Mouse (Mus musculus): ENCODE data around the gene 9230112D13Rik. TPM values are rescaled to one million over a fixed set of nuclear protein-coding genes. Genes with fewer than 3 reads are reported as not detected.

The 9230112D13Rik gene
- not detected for total RNA-seq (2021)

DNA sequence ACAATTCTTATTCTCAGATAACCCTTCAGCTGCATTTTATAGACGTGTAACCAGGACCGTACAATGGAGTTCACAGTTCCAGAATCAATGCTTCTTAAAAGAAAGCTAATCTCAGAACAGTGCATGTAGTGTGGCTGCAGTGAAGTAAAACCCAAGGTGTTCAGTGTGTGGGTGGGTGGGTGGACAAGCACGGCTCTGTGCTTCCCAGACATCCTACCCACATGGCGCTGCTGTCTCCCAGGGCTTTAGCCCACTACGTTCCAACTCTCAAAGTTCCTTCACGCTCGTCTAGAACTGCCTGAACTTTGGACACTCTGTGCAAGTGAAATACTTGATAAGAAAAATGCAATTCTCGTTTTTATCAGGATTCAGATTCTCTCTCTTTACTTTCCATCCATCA lies at the start of gene 9230112D13Rik:
Gene 9230112D13Rik, minus strand, starts transcription at position 101 of the 400 bp plus-strand sequence.
- intact Hi-C loops (cut with DNase I) = no loop called here
- no peak for DNase-seq

- DNase-seq = no peak
- intact Hi-C loops (cut with DNase I) = no loop called here
Measured at GRCm38 (mm10) chr14:34571610-34572387, 49.2 kb upstream of the 9230112D13Rik start.

DNA sequence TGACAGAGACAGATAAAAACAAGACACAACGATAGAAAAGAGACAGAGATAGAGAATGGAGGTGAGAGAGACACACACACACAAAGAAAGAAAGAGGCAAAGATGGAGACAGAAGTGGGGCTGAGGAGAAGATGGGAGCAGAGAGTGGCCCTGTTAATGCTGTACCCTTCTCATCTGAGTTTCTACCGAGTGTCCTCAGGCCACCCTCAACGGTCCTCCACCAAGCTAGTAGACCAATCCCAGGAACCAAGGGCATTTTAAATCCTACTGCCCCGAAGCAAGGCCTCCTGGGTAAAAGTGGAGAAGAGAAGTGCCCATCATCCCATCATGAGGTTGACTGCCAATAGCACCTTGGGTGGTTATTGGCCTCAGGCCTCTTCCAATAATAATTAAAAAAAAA lies 48.3 kb upstream of the 9230112D13Rik start:
- no peak for DNase-seq
- intact Hi-C loops (cut with DNase I) = no loop called here

DNA sequence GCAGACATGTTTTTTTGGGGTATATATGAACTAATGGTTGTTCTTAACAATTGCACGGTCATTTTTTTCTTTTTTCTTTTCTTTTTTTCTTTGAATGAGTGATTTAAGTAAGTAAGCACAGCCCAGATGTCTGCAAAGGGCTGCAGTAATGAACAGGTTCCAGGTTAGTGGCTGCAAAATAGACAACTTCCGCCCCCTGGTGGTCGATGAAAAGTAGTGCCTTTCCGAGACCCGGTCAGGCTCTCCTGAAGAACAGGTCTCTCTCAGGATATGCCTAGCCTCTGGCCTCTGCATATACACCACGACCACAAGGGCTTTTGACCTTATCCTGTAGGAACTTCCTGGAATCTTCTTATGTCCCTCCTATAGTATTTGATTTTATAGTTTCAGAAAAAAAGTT lies 47.7 kb upstream of the 9230112D13Rik start:
- intact Hi-C loops (cut with DNase I) = no loop called here
- DNase-seq = peak; percentile 80 to 82

- no peak for DNase-seq
- intact Hi-C loops (cut with DNase I) = loop anchor here (5.0 kb wide), 2 partner anchors 112 to 197 kb away; partner anchors contain the start of gene Sncg
Measured at GRCm38 (mm10) chr14:34569534-34570194, 47.1 kb upstream of the 9230112D13Rik start.

DNA sequence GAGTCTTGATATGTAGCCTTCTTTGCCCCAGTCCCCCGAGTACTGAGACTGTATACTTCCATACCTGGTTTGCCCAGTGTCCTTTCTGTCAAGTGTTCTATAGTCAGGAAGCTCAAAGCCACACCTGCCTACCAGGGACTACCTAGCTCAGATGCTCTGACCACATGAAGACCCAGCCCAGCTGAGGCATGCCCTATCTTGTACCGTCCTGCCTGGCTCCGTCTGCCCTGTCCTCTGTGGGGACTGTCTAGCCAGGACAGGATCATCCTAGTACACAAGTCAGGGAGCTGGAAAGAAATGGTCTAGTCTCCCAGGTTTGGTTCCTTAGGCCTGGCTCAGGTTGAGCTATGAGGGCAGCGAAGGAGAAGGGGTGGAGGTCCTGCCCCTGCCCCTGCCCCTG lies 46.0 kb upstream of the 9230112D13Rik start:
- no peak for DNase-seq
- intact Hi-C loops (cut with DNase I) = loop anchor here (5.0 kb wide), 2 partner anchors 111 to 196 kb away; partner anchors contain the start of gene Sncg

- no peak for DNase-seq
- intact Hi-C loops (cut with DNase I) = loop anchor here (5.0 kb wide), 2 partner anchors 110 to 195 kb away; partner anchors contain the start of gene Sncg
Measured at GRCm38 (mm10) chr14:34567697-34568096, 45.1 kb upstream of the 9230112D13Rik start.

DNA sequence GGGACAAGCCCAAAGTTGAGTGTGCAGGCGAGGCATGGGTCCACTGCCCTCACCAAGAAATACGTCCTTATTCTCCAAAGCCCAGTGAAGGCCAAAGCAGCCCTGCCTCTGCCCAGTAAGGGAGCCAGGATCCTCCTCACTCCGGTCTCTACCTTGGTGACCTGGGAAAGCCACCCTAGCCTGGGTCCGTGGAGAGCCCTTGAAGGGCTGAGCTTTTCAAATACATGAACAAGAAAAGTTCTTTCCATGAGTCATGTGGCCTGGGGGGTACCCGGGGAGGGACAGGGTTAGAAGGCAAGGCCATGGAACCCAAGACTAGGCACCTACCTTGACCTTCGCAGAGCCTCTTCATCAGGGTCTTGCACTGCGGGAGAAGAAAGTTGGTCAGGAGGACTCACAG lies 43.9 kb upstream of the 9230112D13Rik start:
- no peak for DNase-seq
- intact Hi-C loops (cut with DNase I) = loop anchor here (5.0 kb wide), 2 partner anchors 109 to 194 kb away; partner anchors contain the start of gene Sncg

GRCm38 (mm10) chr14:34565711-34566110 lies 43.1 kb upstream of the 9230112D13Rik start:
- peak; percentile 55 to 73 for DNase-seq
- intact Hi-C loops (cut with DNase I) = loop anchor here (5.0 kb wide), 2 partner anchors 108 to 193 kb away; partner anchors contain the start of gene Sncg

GRCm38 (mm10) chr14:34564646-34565045 lies 42.0 kb upstream of the 9230112D13Rik start:
- intact Hi-C loops (cut with DNase I) = loop anchor here (5.0 kb wide), 2 partner anchors 107 to 192 kb away; partner anchors contain the start of gene Sncg
- DNase-seq = peak; percentile 55 to 70

DNA sequence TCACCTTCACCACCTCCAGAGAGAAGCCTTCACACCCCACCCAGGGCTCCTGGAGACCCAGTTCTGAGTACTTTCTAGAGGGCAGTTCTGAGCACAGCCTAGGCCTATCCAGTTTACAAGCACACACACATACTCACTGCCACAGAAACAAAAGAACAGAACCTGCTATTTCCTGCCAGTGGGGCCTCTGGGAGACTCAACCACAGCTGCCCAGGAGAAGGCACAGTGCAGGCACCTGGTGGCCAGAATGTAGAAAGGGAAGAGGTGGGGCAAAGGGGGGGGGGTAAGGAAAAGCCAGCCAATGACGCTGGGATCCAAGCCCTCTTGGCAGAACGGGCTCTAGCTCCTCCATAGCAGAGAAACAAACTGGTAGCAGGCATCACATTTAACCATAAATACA lies 39.8 kb upstream of the 9230112D13Rik start:
- intact Hi-C loops (cut with DNase I) = no loop called here
- no peak for DNase-seq

- intact Hi-C loops (cut with DNase I) = no loop called here
Measured at GRCm38 (mm10) chr14:34561647-34562046, 39.0 kb upstream of the 9230112D13Rik start.

DNA sequence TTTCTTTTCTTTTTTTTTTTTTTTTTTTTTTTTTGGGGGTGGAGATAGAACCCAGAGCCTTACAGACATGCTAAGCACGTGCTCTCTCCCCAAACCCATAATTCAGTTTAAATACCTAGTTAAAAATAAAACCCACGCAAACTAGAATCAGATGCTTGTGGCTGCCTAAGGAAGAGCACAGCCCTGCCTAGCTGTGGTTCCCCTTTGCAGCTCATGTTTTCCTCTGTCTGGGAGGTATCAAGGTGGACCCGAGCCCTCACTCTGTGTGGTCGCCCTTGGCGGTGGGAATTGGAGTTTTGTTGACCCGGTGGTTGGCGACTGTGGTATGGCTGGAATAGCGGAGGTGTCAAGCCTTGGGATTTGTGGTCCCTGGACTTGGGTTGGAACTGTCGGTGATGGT lies 36.3 kb upstream of the 9230112D13Rik start:
- DNase-seq = no peak
- intact Hi-C loops (cut with DNase I) = no loop called here

More at GRCm38 (mm10) chr14:34561647-34562046, 39.0 kb upstream of the 9230112D13Rik start:
- DNase-seq = no peak

GRCm38 (mm10) chr14:34555211-34555610 lies 32.6 kb upstream of the 9230112D13Rik start:
- intact Hi-C loops (cut with DNase I) = no loop called here
- DNase-seq = no peak

- peak in 1 of 2 experiments; percentile 60 for DNase-seq
- intact Hi-C loops (cut with DNase I) = loop anchor here (5.0 kb wide), 1 partner anchor 472 kb away; no protein-coding TSS in a partner anchor
Measured at GRCm38 (mm10) chr14:34554047-34554446, 31.4 kb upstream of the 9230112D13Rik start.

DNA sequence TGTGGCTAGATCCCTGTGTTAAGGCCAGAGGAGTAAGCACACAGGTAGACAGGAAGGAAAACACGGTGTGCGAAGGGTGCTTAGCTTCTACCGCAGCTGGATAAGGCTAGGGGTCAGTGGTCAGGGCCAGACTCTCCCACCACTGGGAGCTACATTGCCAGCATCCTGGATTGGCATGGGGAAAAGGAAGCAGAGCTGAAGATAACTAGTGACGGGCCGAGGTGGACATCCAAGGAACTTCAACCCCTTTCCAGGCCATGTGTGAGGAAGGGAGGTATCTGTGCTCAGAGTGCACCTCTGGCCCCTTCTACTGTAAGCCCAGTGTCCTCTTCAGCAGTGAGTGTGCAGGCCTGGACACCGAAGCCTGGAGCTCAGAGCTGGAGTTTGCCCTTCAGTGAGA lies 30.9 kb upstream of the 9230112D13Rik start:
- intact Hi-C loops (cut with DNase I) = loop anchor here (5.0 kb wide), 1 partner anchor 471 kb away; no protein-coding TSS in a partner anchor
- no peak for DNase-seq

DNA sequence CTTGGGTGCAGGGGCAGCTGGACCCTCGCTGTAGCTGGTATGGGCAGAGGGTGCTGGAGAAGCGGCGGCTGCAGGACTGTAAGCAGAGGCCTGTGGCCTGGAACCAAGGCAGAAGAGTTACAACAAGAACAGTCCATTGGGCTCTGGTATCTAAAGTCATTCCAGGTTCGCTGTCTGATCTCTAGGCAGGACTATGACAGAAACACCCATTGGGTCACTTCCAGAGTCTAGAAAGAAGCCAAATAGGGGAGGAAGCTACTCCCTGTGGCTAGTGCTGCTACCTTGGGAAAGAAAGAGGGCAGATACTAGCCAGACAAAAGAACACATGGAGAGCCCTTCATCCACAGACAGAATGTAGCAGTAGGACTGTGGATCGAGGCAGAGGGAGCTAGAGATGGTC lies 29.6 kb upstream of the 9230112D13Rik start:
- no peak for DNase-seq
- intact Hi-C loops (cut with DNase I) = loop anchor here (5.0 kb wide), 1 partner anchor 470 kb away; no protein-coding TSS in a partner anchor

- intact Hi-C loops (cut with DNase I) = loop anchor here (1.0 kb wide), 2 partner anchors 90 to 177 kb away; no protein-coding TSS in a partner anchor
- peak; percentile 81 to 82 for DNase-seq
Measured at GRCm38 (mm10) chr14:34549004-34549671, 26.5 kb upstream of the 9230112D13Rik start.

- intact Hi-C loops (cut with DNase I) = loop anchor here (1.0 kb wide), 3 partner anchors 46 to 176 kb away; no protein-coding TSS in a partner anchor
- peak; percentile 64 to 73 for DNase-seq
Measured at GRCm38 (mm10) chr14:34548391-34549001, 25.9 kb upstream of the 9230112D13Rik start.

DNA sequence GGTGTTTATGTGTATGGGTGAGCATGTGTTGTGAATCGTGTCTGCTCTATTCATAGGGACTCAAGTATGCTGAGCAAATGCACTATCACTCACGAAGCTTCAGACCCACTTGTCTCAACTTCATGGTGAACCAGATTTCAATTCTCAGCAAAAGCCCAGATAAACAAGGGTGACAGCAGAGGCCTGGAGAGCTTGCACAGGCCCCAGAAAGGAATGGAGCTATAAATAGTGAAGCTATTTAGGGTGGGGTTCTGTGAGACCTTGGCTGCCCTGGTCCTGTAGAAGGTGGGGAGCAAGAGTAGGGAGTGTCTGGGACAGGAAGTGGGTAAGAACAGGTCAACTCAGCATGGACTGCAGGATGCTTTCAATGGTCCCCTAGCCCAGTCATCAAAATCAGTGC lies 21.9 kb upstream of the 9230112D13Rik start:
- DNase-seq = no peak
- intact Hi-C loops (cut with DNase I) = no loop called here

All from heart, postnatal 36 days (tissue).